Mouse (Mus musculus): ENCODE measurements around the gene Stx11. TPM values are rescaled to one million over a fixed set of nuclear protein-coding genes. Genes with fewer than 3 reads are reported as not detected.

Stx11 gene
- polyA plus RNA-seq, 1 experiment from 2014 or later: 2.7 TPM

GRCm38 (mm10) chr10:12941018-12941761 is 22.9 kb downstream of the Stx11 start:
- Histone ChIP-seq H3K27me3 (ENCODE audit: control insufficient read depth, insufficient read depth, low read length) (peaks cover 22% of the 10 kb centered on the region), H3K4me1 (replicated peaks; ENCODE audit: control insufficient read depth, insufficient read depth, low read length) (0 out of 2 replicates have a peak, but pooled peaks cover 3% of the 10 kb centered on the region), H3K9ac (ENCODE audit: low read depth, low read length) (peak overlapping the region; percentile 13; the same call in 1 of the 2 replicates), H3K4me3 (ENCODE audit: low read depth, low read length) (peak overlapping the region; percentile 29), H3K4me2 (replicated peaks; ENCODE audit: low read depth, low read length) (peak overlapping the region; percentile 49), H3K9me3 (ENCODE audit: control insufficient read depth, low read length) (no peaks in the 10 kb centered on the region), H3K27ac (ENCODE audit: low read depth, low read length) (no peak overlapping the region), H3K36me3 (ENCODE audit: control insufficient read depth, insufficient read depth, low read length) (no peaks in the 10 kb centered on the region)
- ATAC-seq (ENCODE audit: low FRiP score) (peak; percentile 84), DNase-seq (ENCODE audit: low spot score) (peak; percentile 74)
- WGBS: 8% methylated on average over 63 of the region's 63 CpGs

- Histone ChIP-seq H3K36me3 (ENCODE audit: control insufficient read depth, insufficient read depth, low read length) (no peaks in the 10 kb centered on the region), H3K4me3 (ENCODE audit: low read depth, low read length) (no peak overlapping the region), H3K4me1 (replicated peaks; ENCODE audit: control insufficient read depth, insufficient read depth, low read length) (0 out of 2 replicates have a peak, but pooled peaks cover 3% of the 10 kb centered on the region), H3K27ac (ENCODE audit: low read depth, low read length) (no peak overlapping the region), H3K27me3 (ENCODE audit: control insufficient read depth, insufficient read depth, low read length) (peaks cover 20% of the 10 kb centered on the region), H3K4me2 (replicated peaks; ENCODE audit: low read depth, low read length) (no peak overlapping the region), H3K9ac (ENCODE audit: low read depth, low read length) (no peak overlapping the region), H3K9me3 (ENCODE audit: control insufficient read depth, low read length) (no peaks in the 10 kb centered on the region)
- DNase-seq (ENCODE audit: low spot score): no peak
- ATAC-seq (ENCODE audit: low FRiP score): no peak
- WGBS: 89% methylated on average over 2 of the region's 2 CpGs
Measured at GRCm38 (mm10) chr10:12938763-12939162, 25.3 kb downstream of the Stx11 start.

GRCm38 (mm10) chr10:12936079-12936478 is 28.0 kb downstream of the Stx11 start:
- no peak overlapping the region for H3K9ac ChIP-seq (ENCODE audit: low read depth, low read length)
- WGBS: 85% methylated on average over 7 of the region's 7 CpGs

GRCm38 (mm10) chr10:12935575-12935974 is 28.5 kb downstream of the Stx11 start:
- Histone ChIP-seq H3K27ac (ENCODE audit: low read depth, low read length) (no peak overlapping the region), H3K4me3 (ENCODE audit: low read depth, low read length) (no peak overlapping the region), H3K4me2 (replicated peaks; ENCODE audit: low read depth, low read length) (no peak overlapping the region), H3K36me3 (ENCODE audit: control insufficient read depth, insufficient read depth, low read length) (no peaks in the 10 kb centered on the region), H3K4me1 (replicated peaks; ENCODE audit: control insufficient read depth, insufficient read depth, low read length) (no peaks in the 10 kb centered on the region), H3K9me3 (ENCODE audit: control insufficient read depth, low read length) (no peaks in the 10 kb centered on the region), H3K27me3 (ENCODE audit: control insufficient read depth, insufficient read depth, low read length) (peaks cover 6% of the 10 kb centered on the region; the same call in 1 of the 2 replicates), H3K9ac (ENCODE audit: low read depth, low read length) (no peak overlapping the region)
- DNase-seq (ENCODE audit: low spot score) (no peak), ATAC-seq (ENCODE audit: low FRiP score) (no peak)
- 88% methylated on average over 5 of the region's 5 CpGs for WGBS

More at GRCm38 (mm10) chr10:12936079-12936478, 28.0 kb downstream of the Stx11 start:
- Histone ChIP-seq H3K4me2 (replicated peaks; ENCODE audit: low read depth, low read length) (no peak overlapping the region), H3K9me3 (ENCODE audit: control insufficient read depth, low read length) (no peaks in the 10 kb centered on the region), H3K4me1 (replicated peaks; ENCODE audit: control insufficient read depth, insufficient read depth, low read length) (0 out of 2 replicates have a peak, but pooled peaks cover 3% of the 10 kb centered on the region), H3K4me3 (ENCODE audit: low read depth, low read length) (no peak overlapping the region), H3K27me3 (ENCODE audit: control insufficient read depth, insufficient read depth, low read length) (peaks cover 11% of the 10 kb centered on the region; the same call in 1 of the 2 replicates), H3K27ac (ENCODE audit: low read depth, low read length) (no peak overlapping the region), H3K36me3 (ENCODE audit: control insufficient read depth, insufficient read depth, low read length) (no peaks in the 10 kb centered on the region)
- no peak for DNase-seq (ENCODE audit: low spot score)
- ATAC-seq (ENCODE audit: low FRiP score): no peak

- no peak overlapping the region for H3K4me3 ChIP-seq (ENCODE audit: low read depth, low read length)
- no peak overlapping the region for H3K27ac ChIP-seq (ENCODE audit: low read depth, low read length)
- no peak for ATAC-seq (ENCODE audit: low FRiP score)
- H3K9ac ChIP-seq (ENCODE audit: low read depth, low read length): no peak overlapping the region
- no peaks in the 10 kb centered on the region for H3K36me3 ChIP-seq (ENCODE audit: control insufficient read depth, insufficient read depth, low read length)
- no peaks in the 10 kb centered on the region for H3K9me3 ChIP-seq (ENCODE audit: control insufficient read depth, low read length)
- WGBS: 58% methylated on average over 10 of the region's 10 CpGs
- no peaks in the 10 kb centered on the region for H3K4me1 ChIP-seq (replicated peaks; ENCODE audit: control insufficient read depth, insufficient read depth, low read length)
- no peaks in the 10 kb centered on the region for H3K27me3 ChIP-seq (ENCODE audit: control insufficient read depth, insufficient read depth, low read length)
- H3K4me2 ChIP-seq (replicated peaks; ENCODE audit: low read depth, low read length): no peak overlapping the region
- no peak for DNase-seq (ENCODE audit: low spot score)
Measured at GRCm38 (mm10) chr10:12931492-12932400, 32.4 kb downstream of the Stx11 start.

GRCm38 (mm10) chr10:12930351-12930905 is 33.7 kb downstream of the Stx11 start:
- no peaks in the 10 kb centered on the region for H3K9me3 ChIP-seq (ENCODE audit: control insufficient read depth, low read length)
- no peaks in the 10 kb centered on the region for H3K4me1 ChIP-seq (replicated peaks; ENCODE audit: control insufficient read depth, insufficient read depth, low read length)
- no peaks in the 10 kb centered on the region for H3K36me3 ChIP-seq (ENCODE audit: control insufficient read depth, insufficient read depth, low read length)
- H3K27me3 ChIP-seq (ENCODE audit: control insufficient read depth, insufficient read depth, low read length): no peaks in the 10 kb centered on the region
- H3K9ac ChIP-seq (ENCODE audit: low read depth, low read length): no peak overlapping the region
- H3K4me3 ChIP-seq (ENCODE audit: low read depth, low read length): no peak overlapping the region
- DNase-seq (ENCODE audit: low spot score) (no peak), ATAC-seq (ENCODE audit: low FRiP score) (no peak)
- no peak overlapping the region for H3K27ac ChIP-seq (ENCODE audit: low read depth, low read length)
- H3K4me2 ChIP-seq (replicated peaks; ENCODE audit: low read depth, low read length): no peak overlapping the region
- 25% methylated on average over 5 of the region's 6 CpGs for WGBS

- no peak overlapping the region for H3K27ac ChIP-seq (ENCODE audit: low read depth, low read length)
- no peak overlapping the region for H3K9ac ChIP-seq (ENCODE audit: low read depth, low read length)
- no peaks in the 10 kb centered on the region for H3K36me3 ChIP-seq (ENCODE audit: control insufficient read depth, insufficient read depth, low read length)
- WGBS: 61% methylated on average over 6 of the region's 6 CpGs
- no peak overlapping the region for H3K4me3 ChIP-seq (ENCODE audit: low read depth, low read length)
- H3K4me1 ChIP-seq (replicated peaks; ENCODE audit: control insufficient read depth, insufficient read depth, low read length): no peaks in the 10 kb centered on the region
- ATAC-seq (ENCODE audit: low FRiP score): no peak
- no peaks in the 10 kb centered on the region for H3K9me3 ChIP-seq (ENCODE audit: control insufficient read depth, low read length)
- H3K27me3 ChIP-seq (ENCODE audit: control insufficient read depth, insufficient read depth, low read length): no peaks in the 10 kb centered on the region
- no peak overlapping the region for H3K4me2 ChIP-seq (replicated peaks; ENCODE audit: low read depth, low read length)
- no peak for DNase-seq (ENCODE audit: low spot score)
Measured at GRCm38 (mm10) chr10:12929857-12930174, 34.3 kb downstream of the Stx11 start.

GRCm38 (mm10) chr10:12929149-12929856 is 34.8 kb downstream of the Stx11 start:
- ATAC-seq (ENCODE audit: low FRiP score) (no peak), DNase-seq (ENCODE audit: low spot score) (no peak)
- Histone ChIP-seq H3K4me3 (ENCODE audit: low read depth, low read length) (no peak overlapping the region), H3K36me3 (ENCODE audit: control insufficient read depth, insufficient read depth, low read length) (no peaks in the 10 kb centered on the region), H3K27me3 (ENCODE audit: control insufficient read depth, insufficient read depth, low read length) (no peaks in the 10 kb centered on the region), H3K27ac (ENCODE audit: low read depth, low read length) (no peak overlapping the region), H3K9me3 (ENCODE audit: control insufficient read depth, low read length) (no peaks in the 10 kb centered on the region), H3K4me1 (replicated peaks; ENCODE audit: control insufficient read depth, insufficient read depth, low read length) (no peaks in the 10 kb centered on the region), H3K9ac (ENCODE audit: low read depth, low read length) (no peak overlapping the region), H3K4me2 (replicated peaks; ENCODE audit: low read depth, low read length) (no peak overlapping the region)
- WGBS: 82% methylated on average over 7 of the region's 7 CpGs

Measured in hindbrain, embryonic 11.5 days (tissue).